Mouse (Mus musculus): ENCODE data around the gene Myg1. TPM values are rescaled to one million over a fixed set of nuclear protein-coding genes. Genes with fewer than 3 reads are reported as not detected.

Gene Myg1
- polyA plus RNA-seq, 2 experiments = 91.1 to 108 TPM

DNA sequence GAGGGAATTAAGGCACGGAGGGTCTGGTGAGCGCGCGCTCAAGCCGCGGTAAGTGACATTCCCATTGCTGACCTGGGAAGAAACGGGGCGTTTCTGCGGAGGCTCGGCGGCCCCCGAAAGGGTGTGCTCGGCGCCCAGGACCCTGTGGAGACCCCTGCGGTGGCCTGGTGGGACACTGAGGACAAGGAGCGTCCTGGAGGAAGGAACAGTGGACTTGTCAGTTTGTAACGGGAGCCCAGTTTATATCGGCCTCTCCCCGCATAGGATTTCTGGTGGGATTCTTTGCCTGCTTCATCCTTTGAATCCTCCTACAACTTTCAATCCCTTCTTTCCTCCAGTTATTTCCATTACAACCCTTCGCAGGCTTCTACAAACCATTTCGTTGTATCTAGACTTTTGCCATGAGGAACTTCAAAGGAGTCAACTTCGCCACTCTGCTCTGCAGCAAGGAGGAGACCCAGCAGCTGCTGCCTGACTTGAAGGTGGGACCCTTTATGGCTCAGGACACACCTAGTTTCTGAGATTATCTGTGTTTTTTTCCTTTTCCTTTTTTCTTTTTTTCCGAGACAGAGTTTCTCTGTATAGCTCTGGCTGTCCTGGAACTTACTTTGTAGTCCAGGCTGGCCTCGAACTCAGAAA lies 35.0 kb upstream of the Myg1 start:
- Histone ChIP-seq H3K27ac (replicated peaks; ENCODE audit: low read depth, low read length) (no peak overlapping the region), H3K4me2 (replicated peaks; ENCODE audit: low read depth, low read length, severe bottlenecking) (peak overlapping the region; percentile 93), H3K9ac (ENCODE audit: low read depth, low read length, severe bottlenecking) (peak overlapping the region; percentile 49), H3K4me3 (replicated peaks; ENCODE audit: low read length) (peak overlapping the region; percentile 69), H3K9me3 (ENCODE audit: control insufficient read depth, low read length) (no peaks in the 10 kb centered on the region), H3K4me1 (ENCODE audit: control insufficient read depth, insufficient read depth, low read length) (peaks cover 6% of the 10 kb centered on the region), H3K27me3 (ENCODE audit: control insufficient read depth, insufficient read depth, low read length) (no peaks in the 10 kb centered on the region), H3K36me3 (ENCODE audit: control insufficient read depth, insufficient read depth, low read length) (peaks cover 32% of the 10 kb centered on the region)
- TF ChIP-seq POLR2A (IDR thresholded peaks at IDR 0.05; ENCODE audit: borderline replicate concordance, extremely low read depth, insufficient read depth, insufficient read length) = no peak
- ATAC-seq (ENCODE audit: low FRiP score, low read depth) (peak; percentile 20), DNase-seq (ENCODE audit: low spot score) (no peak)
- WGBS = 7% methylated on average over 24 of the region's 24 CpGs

GRCm38 (mm10) chr15:102302542-102302941 lies 29.0 kb upstream of the Myg1 start:
- WGBS = 82% methylated on average over 6 of the region's 6 CpGs
- Histone ChIP-seq H3K4me3 (replicated peaks; ENCODE audit: low read length) (no peak overlapping the region), H3K9me3 (ENCODE audit: control insufficient read depth, low read length) (no peaks in the 10 kb centered on the region), H3K4me2 (replicated peaks; ENCODE audit: low read depth, low read length, severe bottlenecking) (no peak overlapping the region), H3K4me1 (ENCODE audit: control insufficient read depth, insufficient read depth, low read length) (no peaks in the 10 kb centered on the region), H3K36me3 (ENCODE audit: control insufficient read depth, insufficient read depth, low read length) (peaks cover 81% of the 10 kb centered on the region), H3K9ac (ENCODE audit: low read depth, low read length, severe bottlenecking) (no peak overlapping the region), H3K27me3 (ENCODE audit: control insufficient read depth, insufficient read depth, low read length) (no peaks in the 10 kb centered on the region), H3K27ac (replicated peaks; ENCODE audit: low read depth, low read length) (no peak overlapping the region)
- TF ChIP-seq POLR2A (IDR thresholded peaks at IDR 0.05; ENCODE audit: borderline replicate concordance, extremely low read depth, insufficient read depth, insufficient read length) = no peak
- DNase-seq (ENCODE audit: low spot score) (no peak), ATAC-seq (ENCODE audit: low FRiP score, low read depth) (no peak)

GRCm38 (mm10) chr15:102308717-102309116 lies 22.8 kb upstream of the Myg1 start:
- Histone ChIP-seq H3K9me3 (ENCODE audit: control insufficient read depth, low read length) (no peaks in the 10 kb centered on the region), H3K27me3 (ENCODE audit: control insufficient read depth, insufficient read depth, low read length) (no peaks in the 10 kb centered on the region), H3K4me3 (replicated peaks; ENCODE audit: low read length) (no peak overlapping the region), H3K4me2 (replicated peaks; ENCODE audit: low read depth, low read length, severe bottlenecking) (no peak overlapping the region), H3K27ac (replicated peaks; ENCODE audit: low read depth, low read length) (no peak overlapping the region), H3K9ac (ENCODE audit: low read depth, low read length, severe bottlenecking) (no peak overlapping the region), H3K4me1 (ENCODE audit: control insufficient read depth, insufficient read depth, low read length) (no peaks in the 10 kb centered on the region), H3K36me3 (ENCODE audit: control insufficient read depth, insufficient read depth, low read length) (peaks cover 76% of the 10 kb centered on the region)
- DNase-seq (ENCODE audit: low spot score) (no peak), ATAC-seq (ENCODE audit: low FRiP score, low read depth) (no peak)
- TF ChIP-seq POLR2A (IDR thresholded peaks at IDR 0.05; ENCODE audit: borderline replicate concordance, extremely low read depth, insufficient read depth, insufficient read length) = no peak
- 82% methylated on average over 9 of the region's 9 CpGs for WGBS

DNA sequence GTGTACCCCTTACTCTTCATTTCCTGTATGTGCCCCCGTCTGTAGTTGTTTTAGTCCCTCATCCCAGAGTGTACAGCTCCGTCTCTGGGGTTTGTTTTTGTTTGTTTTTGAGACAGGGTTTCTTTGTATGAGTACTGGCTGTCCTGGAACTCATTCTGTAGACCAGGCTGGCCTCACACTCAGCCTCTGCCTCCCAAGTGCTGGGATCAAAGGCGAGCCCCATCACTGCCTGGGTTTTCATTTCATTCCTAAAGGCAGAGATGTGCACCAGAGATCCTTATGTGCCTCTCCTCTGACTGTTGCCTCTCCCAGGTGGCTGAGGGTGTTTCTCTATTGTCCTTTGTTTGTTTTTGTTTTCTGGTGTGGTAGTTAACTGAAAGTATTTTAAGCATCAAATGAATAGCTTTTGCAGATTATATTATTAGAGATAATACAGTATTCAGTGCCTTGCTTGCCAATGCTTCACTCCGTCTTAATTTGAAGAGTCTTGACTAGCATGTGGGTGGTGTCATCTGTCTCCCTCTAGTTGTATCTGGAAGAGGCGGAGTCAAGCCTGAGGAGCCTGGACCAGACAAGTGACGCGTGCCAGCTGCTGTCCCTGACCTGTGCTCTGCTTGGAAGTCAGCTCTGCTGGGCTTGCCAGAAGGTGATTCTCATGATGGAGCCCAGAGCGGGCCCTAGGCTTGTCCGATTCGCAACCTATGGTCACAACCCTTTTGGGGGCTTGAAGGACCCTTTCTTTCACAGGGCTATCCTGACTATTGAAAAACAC lies 21.2 kb upstream of the Myg1 start:
- H3K9ac ChIP-seq (ENCODE audit: low read depth, low read length, severe bottlenecking) = no peak overlapping the region
- no peaks in the 10 kb centered on the region for H3K9me3 ChIP-seq (ENCODE audit: control insufficient read depth, low read length)
- H3K27ac ChIP-seq (replicated peaks; ENCODE audit: low read depth, low read length) = no peak overlapping the region
- H3K36me3 ChIP-seq (ENCODE audit: control insufficient read depth, insufficient read depth, low read length) = peaks cover 76% of the 10 kb centered on the region
- no peak for TF ChIP-seq POLR2A (IDR thresholded peaks at IDR 0.05; ENCODE audit: borderline replicate concordance, extremely low read depth, insufficient read depth, insufficient read length)
- H3K4me3 ChIP-seq (replicated peaks; ENCODE audit: low read length) = no peak overlapping the region
- H3K4me1 ChIP-seq (ENCODE audit: control insufficient read depth, insufficient read depth, low read length) = no peaks in the 10 kb centered on the region
- H3K4me2 ChIP-seq (replicated peaks; ENCODE audit: low read depth, low read length, severe bottlenecking) = no peak overlapping the region
- ATAC-seq (ENCODE audit: low FRiP score, low read depth) (no peak), DNase-seq (ENCODE audit: low spot score) (no peak)
- H3K27me3 ChIP-seq (ENCODE audit: control insufficient read depth, insufficient read depth, low read length) = no peaks in the 10 kb centered on the region
- WGBS = 84% methylated on average over 10 of the region's 10 CpGs

DNA sequence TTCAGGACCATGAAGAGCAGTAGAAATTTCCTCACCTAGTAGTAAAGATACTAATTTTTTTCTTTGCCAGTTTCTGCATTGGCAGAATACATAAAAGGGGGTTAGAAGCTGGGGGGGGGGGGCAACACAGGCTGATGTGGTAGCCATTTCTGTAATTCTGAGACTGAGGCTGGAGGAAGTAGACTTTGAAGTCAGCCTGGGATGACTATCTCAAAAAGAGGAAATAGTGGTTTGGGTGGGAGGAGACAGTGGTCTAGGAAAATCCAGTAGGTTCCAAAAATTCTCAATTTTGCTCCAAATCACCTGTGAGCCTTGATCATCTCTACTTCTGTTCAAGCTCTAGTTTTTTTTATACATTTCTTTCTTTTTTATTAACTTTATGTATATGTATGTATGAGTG lies 20.0 kb upstream of the Myg1 start:
- Histone ChIP-seq H3K9me3 (ENCODE audit: control insufficient read depth, low read length) (no peaks in the 10 kb centered on the region), H3K4me2 (replicated peaks; ENCODE audit: low read depth, low read length, severe bottlenecking) (no peak overlapping the region), H3K4me1 (ENCODE audit: control insufficient read depth, insufficient read depth, low read length) (no peaks in the 10 kb centered on the region), H3K27me3 (ENCODE audit: control insufficient read depth, insufficient read depth, low read length) (no peaks in the 10 kb centered on the region), H3K4me3 (replicated peaks; ENCODE audit: low read length) (no peak overlapping the region), H3K27ac (replicated peaks; ENCODE audit: low read depth, low read length) (no peak overlapping the region), H3K9ac (ENCODE audit: low read depth, low read length, severe bottlenecking) (no peak overlapping the region), H3K36me3 (ENCODE audit: control insufficient read depth, insufficient read depth, low read length) (peaks cover 76% of the 10 kb centered on the region)
- DNase-seq (ENCODE audit: low spot score) = no peak
- TF ChIP-seq POLR2A (IDR thresholded peaks at IDR 0.05; ENCODE audit: borderline replicate concordance, extremely low read depth, insufficient read depth, insufficient read length) = no peak
- no peak for ATAC-seq (ENCODE audit: low FRiP score, low read depth)

Measured in limb, embryonic 14.5 days (tissue).